Mouse (Mus musculus): Measurements from ENCODE around the gene Tctex1d4. TPM values are rescaled to one million over a fixed set of nuclear protein-coding genes. Genes with fewer than 3 reads are reported as not detected.

Gene Tctex1d4
- not detected for polyA plus RNA-seq (2015; fragmentation: Illumina TruSeq; extraction: RNeasy Lipid Tissue Mini Kit (QIAGEN cat#74804); ENCODE audit: insufficient read depth, low replicate concordance)

GRCm38 (mm10) chr4:117126675-117127290, at the start of gene Tctex1d4:
Tctex1d4 (plus strand) TSS chr4:117126794.

GRCm38 (mm10) chr4:117095551-117096452, 30.8 kb upstream of the Tctex1d4 start, which contains the start of gene Ptch2:
Ptch2 (plus strand) TSS chr4:117096075.

GRCm38 (mm10) chr4:117125348-117125909, 1.2 kb upstream of the Tctex1d4 start, which contains the start of gene Btbd19:
Btbd19 (minus strand) TSS chr4:117125725.

GRCm38 (mm10) chr4:117133817-117134600, 7.4 kb downstream of the Tctex1d4 start, which contains the start of gene Plk3:
Plk3 (minus strand) TSS chr4:117133963.

GRCm38 (mm10) chr4:117155792-117156355, 29.3 kb downstream of the Tctex1d4 start, which contains the start of gene Rps8:
Rps8 (minus strand) TSS chr4:117156243.

Other genes starting within 250 kb of the Tctex1d4 start
- 0.04 TPM for gene Zswim5, start 249.4 kb upstream of the Tctex1d4 start, polyA plus RNA-seq (2015; fragmentation: Illumina TruSeq; extraction: RNeasy Lipid Tissue Mini Kit (QIAGEN cat#74804); ENCODE audit: insufficient read depth, low replicate concordance)
- 53.6 TPM for gene Urod, start 132.4 kb upstream of the Tctex1d4 start, polyA plus RNA-seq (2015; fragmentation: Illumina TruSeq; extraction: RNeasy Lipid Tissue Mini Kit (QIAGEN cat#74804); ENCODE audit: insufficient read depth, low replicate concordance)
- gene Hectd3, start 131.5 kb upstream of the Tctex1d4 start, polyA plus RNA-seq (2015; fragmentation: Illumina TruSeq; extraction: RNeasy Lipid Tissue Mini Kit (QIAGEN cat#74804); ENCODE audit: insufficient read depth, low replicate concordance): 21.1 TPM
- 20.9 TPM for gene Eif2b3, start 107.4 kb upstream of the Tctex1d4 start, polyA plus RNA-seq (2015; fragmentation: Illumina TruSeq; extraction: RNeasy Lipid Tissue Mini Kit (QIAGEN cat#74804); ENCODE audit: insufficient read depth, low replicate concordance)
- not detected for gene Ptch2, start 30.7 kb upstream of the Tctex1d4 start, polyA plus RNA-seq (2015; fragmentation: Illumina TruSeq; extraction: RNeasy Lipid Tissue Mini Kit (QIAGEN cat#74804); ENCODE audit: insufficient read depth, low replicate concordance)
- 16.7 TPM for gene Btbd19, start 1.1 kb upstream of the Tctex1d4 start, polyA plus RNA-seq (2015; fragmentation: Illumina TruSeq; extraction: RNeasy Lipid Tissue Mini Kit (QIAGEN cat#74804); ENCODE audit: insufficient read depth, low replicate concordance)
- 3.7 TPM for gene Plk3, start 7.2 kb downstream of the Tctex1d4 start, polyA plus RNA-seq (2015; fragmentation: Illumina TruSeq; extraction: RNeasy Lipid Tissue Mini Kit (QIAGEN cat#74804); ENCODE audit: insufficient read depth, low replicate concordance)
- gene Rps8, start 29.4 kb downstream of the Tctex1d4 start, polyA plus RNA-seq (2015; fragmentation: Illumina TruSeq; extraction: RNeasy Lipid Tissue Mini Kit (QIAGEN cat#74804); ENCODE audit: insufficient read depth, low replicate concordance): 1,371 TPM
- gene Kif2c, start 55.8 kb downstream of the Tctex1d4 start, polyA plus RNA-seq (2015; fragmentation: Illumina TruSeq; extraction: RNeasy Lipid Tissue Mini Kit (QIAGEN cat#74804); ENCODE audit: insufficient read depth, low replicate concordance): 5.8 TPM
- gene Tmem53, start 125.2 kb downstream of the Tctex1d4 start, polyA plus RNA-seq (2015; fragmentation: Illumina TruSeq; extraction: RNeasy Lipid Tissue Mini Kit (QIAGEN cat#74804); ENCODE audit: insufficient read depth, low replicate concordance): 0.86 TPM
- gene Armh1, start 125.3 kb downstream of the Tctex1d4 start, polyA plus RNA-seq (2015; fragmentation: Illumina TruSeq; extraction: RNeasy Lipid Tissue Mini Kit (QIAGEN cat#74804); ENCODE audit: insufficient read depth, low replicate concordance): not detected